ENCODE assay signal across 12 mouse cellular contexts in genomic region chr1:194994262-194994661, GRCm38 (mm10).
"Had no signal": no experiment of that assay in that cellular context is flagged by ENCODE, and none has a peak within 500 bp of the region (broad histone marks: within the 10 kb centered on the region; RNA-seq: fewer than 3 reads in every experiment).

No protein-coding gene starts in this region.

- H3K4me2 ChIP-seq: limb, embryonic 15.5 days; midbrain, embryonic 11.5 days; neural tube, embryonic 13.5 days had no signal

- H3K9ac ChIP-seq: limb, embryonic 15.5 days; liver, embryonic 14.5 days; neural tube, embryonic 13.5 days had no signal

- ATAC-seq: midbrain, embryonic 16.5 days had no signal

- H3K4me1 ChIP-seq: limb, embryonic 15.5 days; neural tube, embryonic 13.5 days had no signal

- H3K4me3 ChIP-seq: limb, embryonic 15.5 days; neural tube, embryonic 13.5 days had no signal

- H3K9me3 ChIP-seq: limb, embryonic 15.5 days; neural tube, embryonic 13.5 days had no signal

- H3K27me3 ChIP-seq: limb, embryonic 15.5 days; neural tube, embryonic 13.5 days had no signal

- DNase-seq: kidney, postnatal 14 days; layer of hippocampus, adult 9-11 months; layer of hippocampus, postnatal 36 days; lung, adult 18-20 months; right cerebral cortex, postnatal 14 days; thymus, adult 18-20 months; thymus, postnatal 14 days had no signal

- H3K27ac ChIP-seq: limb, embryonic 15.5 days; liver, embryonic 14.5 days; neural tube, embryonic 13.5 days had no signal

- H3K36me3 ChIP-seq: limb, embryonic 15.5 days; neural tube, embryonic 13.5 days had no signal
